20 mouse cellular contexts compared by ENCODE assay signal in the genomic region with DNA sequence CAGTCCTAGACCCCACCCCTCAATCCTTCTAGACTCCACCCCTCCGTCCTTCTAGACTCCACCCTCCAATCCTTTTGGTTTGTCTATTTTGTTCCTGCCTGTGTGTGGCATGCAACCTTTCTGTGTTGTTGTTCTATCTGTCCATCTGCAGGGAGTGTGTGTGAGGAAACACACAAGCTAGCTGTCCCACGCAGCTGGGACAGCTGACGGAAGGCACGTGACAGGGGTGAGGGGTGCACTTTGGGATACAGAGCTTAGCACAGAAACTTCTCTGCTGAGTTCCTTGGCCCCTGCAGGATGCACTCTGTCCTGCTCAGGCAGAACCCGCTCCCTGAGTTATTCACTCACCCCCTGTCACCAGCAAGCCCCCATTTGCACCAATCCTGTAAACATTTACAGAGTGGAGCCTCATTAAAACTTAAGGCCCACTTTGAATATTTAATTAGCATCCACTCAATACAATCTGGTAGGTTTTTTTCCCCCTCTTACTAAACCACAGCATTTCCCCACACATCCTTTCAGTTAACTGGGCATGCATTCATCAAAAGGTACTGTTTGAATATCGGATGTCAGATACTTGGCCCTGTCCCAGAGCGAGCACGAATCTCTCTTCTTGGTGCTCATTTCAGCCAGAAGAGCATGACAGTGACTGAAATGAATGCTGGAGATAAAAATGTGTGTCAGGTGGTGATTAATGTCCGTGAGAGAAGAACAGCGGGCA. TPM values are rescaled to one million over a fixed set of nuclear protein-coding genes. Genes with fewer than 3 reads are reported as not detected.
DNase-seq lines count a peak whose midpoint lies in the region; ATAC-seq and TF ChIP-seq lines count a peak whose summit lies in the region.
"Had no signal": no experiment of that assay in that cellular context is flagged by ENCODE, and none has a peak within 500 bp of the region (broad histone marks: within the 10 kb centered on the region; RNA-seq: fewer than 3 reads in every experiment).

No protein-coding gene starts in this region.

- no peak for TF ChIP-seq EP300 in lung, postnatal 0 days (IDR thresholded peaks at IDR 0.05)

- H3K4me2 ChIP-seq in hindbrain, postnatal 0 days (ENCODE audit: low read depth, low read length): no peak overlapping the region
- no peak overlapping the region for H3K4me2 ChIP-seq in hindbrain, embryonic 12.5 days (replicated peaks)
- no peak overlapping the region for H3K4me2 ChIP-seq in lung, postnatal 0 days (replicated peaks; ENCODE audit: low read depth, low read length)
- H3K4me2 ChIP-seq: heart, embryonic 12.5 days; liver, embryonic 11.5 days had no signal

- TF ChIP-seq CTCF in hindbrain, postnatal 0 days (IDR thresholded peaks at IDR 0.05; ENCODE audit: low read depth): no peak
- no peak for TF ChIP-seq CTCF in lung, postnatal 0 days (IDR thresholded peaks at IDR 0.05)
- TF ChIP-seq CTCF in brain, embryonic 14.5 days (IDR thresholded peaks at IDR 0.05; ENCODE audit: borderline replicate concordance, extremely low read depth, insufficient read depth, insufficient read length): no peak

- no peaks in the 10 kb centered on the region for H3K4me1 ChIP-seq in hindbrain, postnatal 0 days (ENCODE audit: insufficient read depth, low read length)
- 0 out of 2 replicates have a peak, but pooled peaks cover 3% of the 10 kb centered on the region for H3K4me1 ChIP-seq in hindbrain, embryonic 12.5 days
- H3K4me1 ChIP-seq in lung, postnatal 0 days (ENCODE audit: insufficient read depth, low read depth, low read length): no peaks in the 10 kb centered on the region

- H3K27ac ChIP-seq in hindbrain, postnatal 0 days: no peak overlapping the region
- no peak overlapping the region for H3K27ac ChIP-seq in hindbrain, embryonic 12.5 days
- no peak overlapping the region for H3K27ac ChIP-seq in lung, postnatal 0 days (ENCODE audit: low read length)
- H3K27ac ChIP-seq: left cerebral cortex, adult 2 months; limb, embryonic 10.5 days; macrophage had no signal

- peak; percentile 20 for DNase-seq in hindbrain, postnatal 0 days (ENCODE audit: low spot score)
- DNase-seq in lung, postnatal 0 days (ENCODE audit: low spot score): peak; percentile 23
- no peak for DNase-seq in lung, postnatal 25 days (ENCODE audit: low spot score)
- peak; percentile 76 for DNase-seq in brain, embryonic 14.5 days (ENCODE audit: low read depth)
- DNase-seq in retina, postnatal 1 day: no peak
- DNase-seq: cerebellum, postnatal 14 days; gastrocnemius, postnatal 36 days; kidney, postnatal 10 days; right cerebral cortex, adult 18-20 months; thymus, postnatal 14 days had no signal

- no peak for ATAC-seq in hindbrain, postnatal 0 days
- no peak for ATAC-seq in hindbrain, embryonic 12.5 days (ENCODE audit: low FRiP score)
- peak; percentile 75 for ATAC-seq in lung, postnatal 0 days
- peak; percentile 81 for ATAC-seq in megakaryocyte progenitor cell, adult 5-6 weeks (replicated peaks; ENCODE audit: poor library complexity)
- ATAC-seq in erythroblast, adult 5-6 weeks (replicated peaks; ENCODE audit: low FRiP score, poor library complexity, severe bottlenecking): no peak
- ATAC-seq: inflammation-experienced regulatory T-cells, adult 6 months; midbrain, embryonic 16.5 days had no signal

- 41% methylated on average over 10 of the region's 10 CpGs for WGBS in hindbrain, postnatal 0 days
- WGBS in hindbrain, embryonic 12.5 days: 65% methylated on average over 10 of the region's 10 CpGs
- 34% methylated on average over 10 of the region's 10 CpGs for WGBS in lung, postnatal 0 days

- no peaks in the 10 kb centered on the region; the same call in 1 of the 2 replicates for H3K27me3 ChIP-seq in hindbrain, postnatal 0 days (ENCODE audit: insufficient read depth, low read length)
- no peaks in the 10 kb centered on the region for H3K27me3 ChIP-seq in hindbrain, embryonic 12.5 days
- no peaks in the 10 kb centered on the region for H3K27me3 ChIP-seq in lung, postnatal 0 days (replicated peaks; ENCODE audit: insufficient read depth, low read length)
- H3K27me3 ChIP-seq: heart, embryonic 12.5 days had no signal

- no peaks in the 10 kb centered on the region for H3K9me3 ChIP-seq in hindbrain, postnatal 0 days (ENCODE audit: low read length)
- H3K9me3 ChIP-seq in hindbrain, embryonic 12.5 days (replicated peaks): no peaks in the 10 kb centered on the region
- no peaks in the 10 kb centered on the region for H3K9me3 ChIP-seq in lung, postnatal 0 days (ENCODE audit: low read length)
- H3K9me3 ChIP-seq: heart, embryonic 12.5 days; limb, embryonic 10.5 days had no signal

- H3K9ac ChIP-seq in hindbrain, postnatal 0 days (replicated peaks; ENCODE audit: low read length): no peak overlapping the region
- H3K9ac ChIP-seq in hindbrain, embryonic 12.5 days: no peak overlapping the region
- no peak overlapping the region for H3K9ac ChIP-seq in lung, postnatal 0 days (replicated peaks; ENCODE audit: low read depth)
- H3K9ac ChIP-seq: heart, embryonic 12.5 days had no signal

- no peak for TF ChIP-seq POLR2A in brain, embryonic 14.5 days (IDR thresholded peaks at IDR 0.05; ENCODE audit: borderline replicate concordance, extremely low read depth, insufficient read depth, insufficient read length, poor library complexity, severe bottlenecking)

- no peak overlapping the region for H3K4me3 ChIP-seq in hindbrain, postnatal 0 days (ENCODE audit: low read length)
- no peak overlapping the region for H3K4me3 ChIP-seq in hindbrain, embryonic 12.5 days
- no peak overlapping the region for H3K4me3 ChIP-seq in lung, postnatal 0 days (ENCODE audit: low read depth, low read length)
- H3K4me3 ChIP-seq: heart, embryonic 12.5 days; left cerebral cortex, adult 2 months; limb, embryonic 10.5 days had no signal

- no peaks in the 10 kb centered on the region for H3K36me3 ChIP-seq in hindbrain, postnatal 0 days (ENCODE audit: insufficient read depth, low read length)
- no peaks in the 10 kb centered on the region for H3K36me3 ChIP-seq in hindbrain, embryonic 12.5 days
- H3K36me3 ChIP-seq in lung, postnatal 0 days (ENCODE audit: insufficient read depth, low read length): no peaks in the 10 kb centered on the region
- H3K36me3 ChIP-seq: heart, embryonic 12.5 days; limb, embryonic 10.5 days had no signal

RNA-seq across cellular contexts. Expression of gene Adgrd1, which starts 4.0 kb away (rescaled TPM):
- total RNA-seq in hindbrain, postnatal 0 days (2014; rRNA removed): 0.52 and 0.54 TPM in 2 replicates
- 0.21 and 0.23 TPM in 2 replicates for polyA plus RNA-seq in hindbrain, postnatal 0 days (2015; fragmentation: Nextera tagmentation; extraction: Ambion mirVana)
- 0.09 TPM in 2 replicates for polyA plus RNA-seq in hindbrain, embryonic 12.5 days (2016; fragmentation: Nextera tagmentation; extraction: Ambion mirVana)
- 1.5 and 1.8 TPM in 2 replicates for polyA plus RNA-seq in lung, postnatal 0 days (2015; fragmentation: Nextera tagmentation; extraction: Ambion mirVana)
- polyA plus RNA-seq in brain, embryonic 14.5 days (2012; rRNA removed): 0.25 and 0.41 TPM in 2 replicates
- 0.15 and 0.59 TPM in 2 replicates for total RNA-seq in megakaryocyte progenitor cell, adult 5-6 weeks (2015)
- total RNA-seq in megakaryocyte progenitor cell, adult 5-6 weeks (2017): 0.50 and 0.51 TPM in 2 replicates
- total RNA-seq in erythroblast, adult 5-6 weeks (2015; ENCODE audit: low replicate concordance): not detected in 2 replicates
- 0.09 TPM in 1 of 2 replicates, not detected in the other for total RNA-seq in erythroblast, adult 5-6 weeks (2017; ENCODE audit: low replicate concordance)
- polyA plus RNA-seq: limb, embryonic 10.5 days; liver, embryonic 11.5 days; macrophage had no signal

Comparison
In these comparisons a context has a peak if more than half of its experiments do, and no peak if none do; other contexts are left out.
1. DNase-seq: peak in hindbrain, postnatal 0 days (single experiment), lung, postnatal 0 days (single experiment) and brain, embryonic 14.5 days (single experiment); none in lung, postnatal 25 days (single experiment) and retina, postnatal 1 day (single experiment).
2. ATAC-seq: peak in lung, postnatal 0 days (single experiment) and megakaryocyte progenitor cell, adult 5-6 weeks (single experiment); none in hindbrain, postnatal 0 days (single experiment), hindbrain, embryonic 12.5 days (single experiment) and erythroblast, adult 5-6 weeks (single experiment).